9 mouse cellular contexts compared by ENCODE assay signal in genomic region chr8:118285596-118286281, GRCm38 (mm10). TPM values are rescaled to one million over a fixed set of nuclear protein-coding genes. Genes with fewer than 3 reads are reported as not detected.
DNase-seq lines count a peak whose midpoint lies in the region; ATAC-seq lines count a peak whose summit lies in the region.
"Had no signal": no experiment of that assay in that cellular context is flagged by ENCODE, and none has a peak within 500 bp of the region (broad histone marks: within the 10 kb centered on the region; RNA-seq: fewer than 3 reads in every experiment).

No protein-coding gene starts in this region.

- no peaks in the 10 kb centered on the region for H3K9me3 ChIP-seq in neural tube, embryonic 12.5 days
- H3K9me3 ChIP-seq in forebrain, embryonic 16.5 days (ENCODE audit: control insufficient read depth, low read length), result no peaks in the 10 kb centered on the region
- no peaks in the 10 kb centered on the region for H3K9me3 ChIP-seq in hindbrain, embryonic 16.5 days (ENCODE audit: control insufficient read depth, low read length)

- peaks cover 31% of the 10 kb centered on the region for H3K4me1 ChIP-seq in neural tube, embryonic 12.5 days
- H3K4me1 ChIP-seq in forebrain, embryonic 16.5 days (replicated peaks; ENCODE audit: control insufficient read depth, insufficient read depth, low read length), result peaks cover 23% of the 10 kb centered on the region
- H3K4me1 ChIP-seq in hindbrain, embryonic 16.5 days (ENCODE audit: control insufficient read depth, insufficient read depth, low read depth, low read length), result peaks cover 27% of the 10 kb centered on the region
- H3K4me1 ChIP-seq: megakaryocyte, embryonic 14.5 days had no signal

- H3K4me3 ChIP-seq in neural tube, embryonic 12.5 days, result peak overlapping the region; percentile 11
- H3K4me3 ChIP-seq in forebrain, embryonic 16.5 days (replicated peaks; ENCODE audit: low read length), result peak overlapping the region; percentile 62
- H3K4me3 ChIP-seq in hindbrain, embryonic 16.5 days (ENCODE audit: low read length), result peak overlapping the region; percentile 51
- H3K4me3 ChIP-seq: megakaryocyte, embryonic 14.5 days had no signal

- ATAC-seq in neural tube, embryonic 12.5 days (ENCODE audit: low FRiP score, low read depth), result no peak
- no peak for ATAC-seq in forebrain, embryonic 16.5 days
- no peak for ATAC-seq in hindbrain, embryonic 16.5 days
- ATAC-seq in megakaryocyte-erythroid progenitor cell, adult 5-6 weeks (replicated peaks; ENCODE audit: low FRiP score, low TSS enrichment, poor library complexity, severe bottlenecking), result no peak

- peak overlapping the region; percentile 90 for H3K4me2 ChIP-seq in neural tube, embryonic 12.5 days (replicated peaks)
- H3K4me2 ChIP-seq in forebrain, embryonic 16.5 days (ENCODE audit: low read length), result peak overlapping the region; percentile 82
- H3K4me2 ChIP-seq in hindbrain, embryonic 16.5 days (ENCODE audit: low read length), result peak overlapping the region; percentile 65

- H3K27ac ChIP-seq in neural tube, embryonic 12.5 days, result no peak overlapping the region
- H3K27ac ChIP-seq in forebrain, embryonic 16.5 days (ENCODE audit: low read length), result peak overlapping the region; percentile 33
- no peak overlapping the region for H3K27ac ChIP-seq in hindbrain, embryonic 16.5 days (ENCODE audit: low read depth, low read length)

- no peak for DNase-seq in neural tube, embryonic 10.5 days (ENCODE audit: extremely low spot score, low spot score)
- DNase-seq in right cerebral cortex, postnatal 14 days, result no peak
- DNase-seq in kidney, postnatal 10 days, result no peak
- DNase-seq: cerebellum, adult 9-10 months had no signal

- peaks cover 11% of the 10 kb centered on the region for H3K27me3 ChIP-seq in neural tube, embryonic 12.5 days (replicated peaks)
- no peaks in the 10 kb centered on the region for H3K27me3 ChIP-seq in forebrain, embryonic 16.5 days (replicated peaks; ENCODE audit: control insufficient read depth, insufficient read depth, low read length)
- no peaks in the 10 kb centered on the region for H3K27me3 ChIP-seq in hindbrain, embryonic 16.5 days (replicated peaks; ENCODE audit: control insufficient read depth, insufficient read depth, low read length)

- peak overlapping the region; percentile 17; the same call in 1 of the 2 replicates for H3K9ac ChIP-seq in neural tube, embryonic 12.5 days
- H3K9ac ChIP-seq in forebrain, embryonic 16.5 days (replicated peaks; ENCODE audit: low read depth, low read length), result no peak overlapping the region; the same call in 1 of the 2 replicates
- H3K9ac ChIP-seq in hindbrain, embryonic 16.5 days (ENCODE audit: low read depth, low read length), result peak overlapping the region; percentile 80

- H3K36me3 ChIP-seq in neural tube, embryonic 12.5 days, result no peaks in the 10 kb centered on the region
- no peaks in the 10 kb centered on the region for H3K36me3 ChIP-seq in forebrain, embryonic 16.5 days (ENCODE audit: control insufficient read depth, insufficient read depth)
- H3K36me3 ChIP-seq in hindbrain, embryonic 16.5 days (ENCODE audit: control insufficient read depth, insufficient read depth, low read length), result no peaks in the 10 kb centered on the region

- WGBS in neural tube, embryonic 12.5 days, result 24% methylated on average over 10 of the region's 10 CpGs
- 32% methylated on average over 10 of the region's 10 CpGs for WGBS in forebrain, embryonic 16.5 days
- WGBS in hindbrain, embryonic 16.5 days, result 20% methylated on average over 10 of the region's 10 CpGs

RNA-seq across cellular contexts. Expression of gene Cdh13, which starts 2.2 kb away (rescaled TPM):
- polyA plus RNA-seq in neural tube, embryonic 12.5 days (2016; fragmentation: Nextera tagmentation; extraction: Ambion mirVana), result 33.5 and 34.7 TPM in 2 replicates
- polyA plus RNA-seq in forebrain, embryonic 16.5 days (2015; fragmentation: Nextera tagmentation; extraction: Ambion mirVana), result 110 and 129 TPM in 2 replicates
- 120 and 123 TPM in 2 replicates for polyA plus RNA-seq in hindbrain, embryonic 16.5 days (2015; fragmentation: Nextera tagmentation; extraction: Ambion mirVana)
- total RNA-seq in megakaryocyte-erythroid progenitor cell, adult 5-6 weeks (2014; fragmentation: Nextera tagmentation), result not detected in 2 replicates
- total RNA-seq in megakaryocyte-erythroid progenitor cell, adult 5-6 weeks (2017), result not detected in 2 replicates

Comparison
In these comparisons a context has a peak if more than half of its experiments do, and no peak if none do; other contexts are left out.
1. H3K4me3 ChIP-seq: peak in every context shown above with its lines; median percentile 62 in forebrain, embryonic 16.5 days; 51 in hindbrain, embryonic 16.5 days; 11 in neural tube, embryonic 12.5 days.